Mouse (Mus musculus): ENCODE results near the gene Il1rapl1. TPM values are rescaled to one million over a fixed set of nuclear protein-coding genes. Genes with fewer than 3 reads are reported as not detected.
"Not testable (repeated sequence)": the region's sequence is repeated elsewhere in the genome, so short reads cannot be mapped to it uniquely, and the experiment has no call there.

Il1rapl1 gene
- total RNA-seq, 2 experiments from 2014 or later, result 0.04 TPM; not detected in 1

GRCm38 (mm10) chrX:87710589-87710988 is 404.9 kb downstream of the Il1rapl1 start:
- intact Hi-C loops (cut with DNase I; ENCODE audit: low total_unique reads), result no loop called here
- no peak for DNase-seq

- intact Hi-C loops (cut with DNase I; ENCODE audit: low total_unique reads), result no loop called here
- DNase-seq, result no peak
Observed at GRCm38 (mm10) chrX:87663856-87664255, 451.6 kb downstream of the Il1rapl1 start.

- no peak for DNase-seq
- intact Hi-C loops (cut with DNase I; ENCODE audit: low total_unique reads), result no loop called here
Observed at GRCm38 (mm10) chrX:87655644-87656043, 459.8 kb downstream of the Il1rapl1 start.

DNA sequence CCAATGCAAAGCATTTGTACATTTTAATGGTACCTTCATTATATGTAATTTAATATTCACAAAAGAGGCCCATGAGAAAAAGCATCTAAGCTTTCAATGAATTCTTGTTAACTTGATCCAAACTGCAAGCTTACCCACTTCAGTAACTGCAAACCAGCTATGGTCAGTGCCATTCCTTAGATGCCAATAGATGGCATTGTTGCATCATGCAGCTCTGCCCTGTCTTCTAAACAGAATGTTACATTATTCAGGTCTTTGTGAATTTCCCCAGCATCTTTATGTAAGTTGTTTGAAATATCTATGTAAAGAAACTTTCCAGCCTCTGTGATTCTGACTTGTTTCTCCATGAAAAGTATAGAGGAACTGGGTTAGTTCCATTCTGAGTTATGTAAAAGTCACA is 514.5 kb downstream of the Il1rapl1 start:
- intact Hi-C loops (cut with DNase I; ENCODE audit: low total_unique reads), result no loop called here
- DNase-seq, result no peak

DNA sequence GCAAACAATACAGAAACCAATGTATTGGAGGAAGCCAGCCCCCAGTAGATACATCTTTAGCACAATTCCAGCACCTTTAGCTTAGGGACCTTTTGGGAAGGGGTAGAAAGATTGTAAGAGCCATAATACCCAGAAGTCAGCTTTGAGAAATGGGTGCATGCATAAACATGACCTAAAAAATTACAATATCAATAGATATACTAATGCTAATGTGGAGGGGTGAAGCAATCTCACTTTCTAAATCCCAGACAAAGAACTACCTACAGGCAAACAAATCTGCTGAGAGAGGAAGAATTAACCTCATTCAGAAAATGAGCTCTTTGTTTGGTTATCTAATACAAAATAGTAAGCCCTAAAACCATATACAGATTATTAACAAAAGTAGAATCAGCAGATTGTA is 607.4 kb downstream of the Il1rapl1 start:
- DNase-seq, result no peak
- intact Hi-C loops (cut with DNase I; ENCODE audit: low total_unique reads), result no loop called here

DNA sequence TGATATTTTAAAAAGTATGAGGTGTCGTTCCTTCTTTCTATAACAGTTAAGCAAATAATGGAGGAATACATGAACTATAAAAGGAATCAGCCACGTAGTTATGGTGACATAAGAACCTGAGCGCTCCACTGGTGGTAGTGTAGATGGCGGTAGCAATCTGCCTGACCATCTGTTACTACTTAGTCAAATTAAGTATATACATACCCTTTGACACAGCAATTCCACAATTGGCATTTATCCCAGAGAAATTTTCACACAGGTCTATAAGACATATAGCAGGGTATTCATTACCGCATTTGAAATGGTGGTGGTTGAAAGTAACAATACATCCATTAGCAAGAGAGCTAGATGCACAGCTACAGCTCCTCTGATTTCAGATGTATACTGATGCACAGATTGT is 612.8 kb downstream of the Il1rapl1 start:
- no peak for DNase-seq
- intact Hi-C loops (cut with DNase I; ENCODE audit: low total_unique reads), result no loop called here

GRCm38 (mm10) chrX:87483416-87483815 is 632.0 kb downstream of the Il1rapl1 start:
- intact Hi-C loops (cut with DNase I; ENCODE audit: low total_unique reads), result no loop called here
- no peak for DNase-seq

DNA sequence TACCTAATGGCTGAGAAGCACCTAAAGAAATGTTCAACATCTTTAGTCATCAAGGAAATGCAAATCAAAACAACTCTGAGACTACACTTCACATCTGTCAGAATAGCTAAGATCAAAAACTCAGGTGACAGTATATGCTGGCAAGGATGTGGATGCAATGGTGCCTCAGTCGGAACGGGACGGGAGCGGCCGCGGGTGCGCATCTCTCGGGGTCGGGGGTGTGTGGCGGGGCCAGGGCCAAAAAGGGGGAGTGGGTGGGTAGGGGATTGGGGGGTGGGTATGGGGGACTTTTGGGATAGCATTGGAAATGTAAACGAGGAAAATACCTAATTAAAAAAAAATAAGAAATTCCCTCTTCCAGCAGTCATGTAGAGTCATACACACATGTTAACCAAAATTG is 877.3 kb downstream of the Il1rapl1 start:
- intact Hi-C loops (cut with DNase I; ENCODE audit: low total_unique reads), result not testable (repeated sequence)
- DNase-seq, result peak; percentile 95

GRCm38 (mm10) chrX:87225280-87225679 is 890.2 kb downstream of the Il1rapl1 start:
- intact Hi-C loops (cut with DNase I; ENCODE audit: low total_unique reads), result no loop called here
- no peak for DNase-seq

GRCm38 (mm10) chrX:87002296-87002695 is 1113.1 kb downstream of the Il1rapl1 start:
- intact Hi-C loops (cut with DNase I; ENCODE audit: low total_unique reads), result no loop called here
- DNase-seq, result no peak

DNA sequence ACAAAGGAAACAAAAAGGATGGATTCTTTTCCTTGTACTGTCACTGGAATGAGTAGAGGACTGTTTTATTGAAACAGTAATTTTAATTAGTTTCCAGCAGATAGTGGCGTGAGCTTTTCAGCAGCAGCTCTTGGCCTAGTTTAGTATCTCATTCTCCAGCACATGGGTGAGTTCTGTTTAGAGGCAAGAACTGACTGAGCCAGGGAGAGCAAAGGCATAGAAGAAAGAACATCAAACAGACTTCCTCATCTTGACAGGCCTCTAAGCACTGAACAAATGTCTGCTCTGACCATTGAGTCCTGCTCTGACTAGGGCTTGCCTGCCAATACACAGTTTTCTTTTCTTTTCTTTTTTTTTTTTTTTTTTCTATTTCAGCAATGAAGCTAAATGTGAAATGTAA is 1160.3 kb downstream of the Il1rapl1 start:
- no peak for DNase-seq
- intact Hi-C loops (cut with DNase I; ENCODE audit: low total_unique reads), result no loop called here

DNA sequence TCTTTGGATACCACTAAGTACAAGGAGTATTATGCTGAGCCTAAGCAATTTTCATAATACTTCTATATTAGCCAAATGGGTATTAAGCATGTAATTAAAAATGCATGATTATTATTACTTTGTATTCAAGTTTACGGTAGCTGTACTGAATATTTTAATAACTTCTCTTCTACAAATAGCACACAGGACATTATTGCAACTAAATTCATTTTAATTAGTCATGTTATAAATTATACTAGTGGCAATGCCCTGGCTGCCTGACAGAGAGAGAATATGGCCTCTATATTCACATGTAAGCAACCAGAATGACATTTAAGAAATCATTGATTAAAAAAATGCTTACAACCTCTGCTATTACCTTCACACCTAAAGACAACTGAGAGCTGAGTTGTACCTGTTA is 1160.8 kb downstream of the Il1rapl1 start:
- no peak for DNase-seq
- intact Hi-C loops (cut with DNase I; ENCODE audit: low total_unique reads), result no loop called here

DNA sequence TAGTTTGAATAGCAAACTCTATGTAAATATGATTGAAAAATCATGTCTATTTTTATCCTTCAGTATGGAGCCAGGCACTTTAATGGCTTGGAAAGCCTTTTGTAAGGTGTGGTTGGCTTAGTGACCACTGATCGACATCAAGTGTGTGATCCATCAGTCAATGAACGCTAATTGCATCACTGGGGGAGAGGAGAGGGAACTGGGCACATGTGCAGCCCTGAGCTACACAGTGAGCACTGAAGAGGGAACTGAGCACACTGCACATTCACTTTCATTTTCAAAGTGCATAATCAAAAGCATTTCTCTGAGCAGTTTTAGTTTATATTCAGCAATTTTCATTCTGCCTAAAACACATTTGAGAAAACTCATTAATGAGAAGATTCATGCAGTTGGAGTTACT is 1164.5 kb downstream of the Il1rapl1 start:
- intact Hi-C loops (cut with DNase I; ENCODE audit: low total_unique reads), result no loop called here
- DNase-seq, result no peak

DNA sequence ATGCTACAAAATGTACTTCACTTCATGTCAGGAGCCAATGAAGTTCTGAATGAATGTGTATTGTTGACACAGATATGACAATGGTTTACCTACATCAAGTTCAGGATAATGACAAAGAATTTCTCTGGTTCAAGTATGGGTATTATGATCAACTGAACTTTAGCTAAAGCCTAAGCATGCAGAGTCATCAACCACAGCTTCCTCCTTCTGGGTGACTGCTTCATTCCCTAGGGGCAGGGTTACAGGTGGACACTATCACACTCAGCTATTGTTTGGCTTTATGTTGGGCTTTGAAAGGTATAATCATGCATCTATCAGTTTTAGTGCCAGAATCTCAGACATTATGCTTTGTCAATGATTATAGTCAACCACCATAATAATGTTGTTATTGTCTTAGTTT is 1166.3 kb downstream of the Il1rapl1 start:
- intact Hi-C loops (cut with DNase I; ENCODE audit: low total_unique reads), result no loop called here
- DNase-seq, result no peak

DNA sequence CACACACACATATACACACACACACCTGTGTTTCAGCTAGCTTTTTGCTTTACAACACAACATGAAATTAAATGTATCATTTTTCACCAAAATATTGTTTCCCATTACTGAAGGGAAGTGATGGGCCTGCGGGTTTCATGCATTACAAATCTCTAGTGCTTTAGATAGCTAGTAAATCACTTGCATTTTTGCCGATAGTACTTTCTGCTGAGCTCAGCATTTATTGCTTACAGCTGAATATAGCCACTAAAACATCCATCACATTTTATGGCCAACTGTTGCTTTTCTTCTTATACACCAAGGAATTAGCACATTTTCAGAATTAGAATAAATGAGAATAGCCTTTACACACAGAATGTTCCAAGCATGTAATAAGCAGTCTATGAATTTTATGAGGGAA is 1260.6 kb downstream of the Il1rapl1 start:
- no peak for DNase-seq

DNA sequence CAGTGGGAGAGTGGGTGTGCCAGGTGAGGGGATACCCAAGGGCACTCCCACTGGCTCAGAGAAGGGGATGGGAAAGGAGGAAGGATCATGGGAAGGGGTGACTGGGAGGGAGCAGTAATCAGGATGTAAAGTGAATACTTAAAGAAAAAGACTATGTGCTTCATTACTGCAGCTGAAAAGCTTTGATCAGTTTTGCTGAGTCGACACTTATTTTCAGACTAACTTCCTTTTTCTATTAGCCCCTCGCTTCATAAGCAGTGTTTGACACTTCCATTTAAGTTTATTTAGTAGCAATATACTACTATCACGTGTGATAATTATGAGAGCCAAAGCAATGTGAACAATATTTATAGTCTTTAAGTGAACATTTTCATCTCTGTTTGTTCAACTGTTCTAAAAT is 1307.2 kb downstream of the Il1rapl1 start:
- no peak for DNase-seq

More for the DNA sequence above, 1260.6 kb downstream of the Il1rapl1 start:
- intact Hi-C loops (cut with DNase I; ENCODE audit: low total_unique reads), result no loop called here

GRCm38 (mm10) chrX:86802725-86803124 is 1312.7 kb downstream of the Il1rapl1 start:
- intact Hi-C loops (cut with DNase I; ENCODE audit: low total_unique reads), result no loop called here
- no peak for DNase-seq

More for the DNA sequence above, 1307.2 kb downstream of the Il1rapl1 start:
- intact Hi-C loops (cut with DNase I; ENCODE audit: low total_unique reads), result no loop called here

GRCm38 (mm10) chrX:86728803-86729202 is 1386.6 kb downstream of the Il1rapl1 start:
- intact Hi-C loops (cut with DNase I; ENCODE audit: low total_unique reads), result no loop called here
- DNase-seq, result no peak

Data from gastrocnemius, postnatal 14 days (tissue).